Mouse (Mus musculus) kidney, adult 2 months (tissue): Measurements from ENCODE around the gene Sema7a.

Experiments
- CTCF ChIP-seq: fragments of 200-500 bp; conservative IDR thresholded peaks from 2 replicates; pipeline ENCODE4 v1.5.1; 2011; ENCODE audit warnings: low read depth, mild to moderate bottlenecking, control low read depth, low read length, moderate library complexity, mixed read lengths; ENCODE audit not compliant: insufficient read depth, insufficient read length
- POLR2A ChIP-seq: fragments of 200-500 bp; IDR thresholded peaks from one replicate; pipeline ENCODE4 v1.6.1; 2011; ENCODE audit warnings: low read depth, low read length, control low read depth

GRCm38 (mm10) chr9:57974221-57974620, 34.3 kb downstream of the Sema7a start:
- TF ChIP-seq CTCF = no peak
- no peak for TF ChIP-seq POLR2A
